Comparison of ENCODE assay signal across 21 mouse cellular contexts in genomic region chr11:107859871-107860270, GRCm38 (mm10). TPM values are rescaled to one million over a fixed set of nuclear protein-coding genes. Genes with fewer than 3 reads are reported as not detected.
DNase-seq lines count a peak whose midpoint lies in the region; ATAC-seq and TF ChIP-seq lines count a peak whose summit lies in the region.
"Had no signal": no experiment of that assay in that cellular context is flagged by ENCODE, and none has a peak within 500 bp of the region (broad histone marks: within the 10 kb centered on the region; RNA-seq: fewer than 3 reads in every experiment).

No protein-coding gene starts in this region.

- TF ChIP-seq CTCF in hindbrain, postnatal 0 days (IDR thresholded peaks at IDR 0.05; ENCODE audit: low read depth) = no peak

- no peak overlapping the region for H3K9ac ChIP-seq in hindbrain, postnatal 0 days (replicated peaks; ENCODE audit: low read length)
- no peak overlapping the region for H3K9ac ChIP-seq in hindbrain, embryonic 16.5 days (ENCODE audit: low read depth, low read length)
- H3K9ac ChIP-seq in midbrain, embryonic 11.5 days (ENCODE audit: low read length) = no peak overlapping the region
- H3K9ac ChIP-seq: embryonic facial prominence, embryonic 13.5 days; forebrain, embryonic 13.5 days; forebrain, postnatal 0 days; hindbrain, embryonic 13.5 days had no signal

- H3K27me3 ChIP-seq in hindbrain, postnatal 0 days (ENCODE audit: insufficient read depth, low read length) = no peaks in the 10 kb centered on the region
- H3K27me3 ChIP-seq in hindbrain, embryonic 16.5 days (replicated peaks; ENCODE audit: control insufficient read depth, insufficient read depth, low read length) = no peaks in the 10 kb centered on the region
- H3K27me3 ChIP-seq in midbrain, embryonic 11.5 days (ENCODE audit: control insufficient read depth, insufficient read depth, low read length) = no peaks in the 10 kb centered on the region
- H3K27me3 ChIP-seq in midbrain, embryonic 10.5 days (ENCODE audit: low read depth, poor library complexity, severe bottlenecking) = no peaks in the 10 kb centered on the region
- H3K27me3 ChIP-seq: forebrain, embryonic 13.5 days had no signal

- WGBS in hindbrain, postnatal 0 days = 94% methylated on average over 4 of the region's 4 CpGs
- WGBS in hindbrain, embryonic 16.5 days = 98% methylated on average over 4 of the region's 4 CpGs
- WGBS in midbrain, embryonic 11.5 days = 91% methylated on average over 4 of the region's 4 CpGs
- WGBS in midbrain, embryonic 10.5 days = 93% methylated on average over 4 of the region's 4 CpGs

- H3K4me1 ChIP-seq in hindbrain, postnatal 0 days (ENCODE audit: insufficient read depth, low read length) = peaks cover 7% of the 10 kb centered on the region; the same call in 1 of the 2 replicates
- H3K4me1 ChIP-seq in hindbrain, embryonic 16.5 days (ENCODE audit: control insufficient read depth, insufficient read depth, low read depth, low read length) = peaks cover 8% of the 10 kb centered on the region; the same call in 1 of the 2 replicates
- H3K4me1 ChIP-seq in midbrain, embryonic 11.5 days (ENCODE audit: control insufficient read depth, insufficient read depth, low read length) = no peaks in the 10 kb centered on the region
- H3K4me1 ChIP-seq in midbrain, embryonic 10.5 days = no peaks in the 10 kb centered on the region
- H3K4me1 ChIP-seq: embryonic facial prominence, embryonic 10.5 days; embryonic facial prominence, embryonic 13.5 days had no signal

- no peak overlapping the region for H3K4me3 ChIP-seq in hindbrain, postnatal 0 days (ENCODE audit: low read length)
- H3K4me3 ChIP-seq in hindbrain, embryonic 16.5 days (ENCODE audit: low read length) = no peak overlapping the region
- H3K4me3 ChIP-seq in midbrain, embryonic 11.5 days (ENCODE audit: low read depth, low read length) = no peak overlapping the region
- H3K4me3 ChIP-seq in midbrain, embryonic 10.5 days = no peak overlapping the region
- H3K4me3 ChIP-seq: embryonic facial prominence, embryonic 10.5 days; embryonic facial prominence, embryonic 13.5 days; erythroblast, embryonic 14.5 days; forebrain, embryonic 13.5 days; gastrocnemius, adult 2 months; hindbrain, embryonic 13.5 days had no signal

- no peak for DNase-seq in hindbrain, postnatal 0 days (ENCODE audit: low spot score)
- peak; percentile 60 for DNase-seq in midbrain, embryonic 11.5 days (ENCODE audit: low spot score, missing footprints)
- no peak for DNase-seq in midbrain, embryonic 10.5 days (ENCODE audit: low spot score)
- DNase-seq in induced T-regulatory cell, adult 2 months (ENCODE audit: low read depth) = peak; percentile 4
- DNase-seq in c-Kit-positive CD71-positive TER-119-positive erythroid progenitor cells, embryonic 14.5 days (ENCODE audit: low spot score) = no peak

- H3K9me3 ChIP-seq in hindbrain, postnatal 0 days (ENCODE audit: low read length) = no peaks in the 10 kb centered on the region
- no peaks in the 10 kb centered on the region for H3K9me3 ChIP-seq in hindbrain, embryonic 16.5 days (ENCODE audit: control insufficient read depth, low read length)
- H3K9me3 ChIP-seq in midbrain, embryonic 11.5 days (ENCODE audit: control insufficient read depth, low read length) = no peaks in the 10 kb centered on the region
- no peaks in the 10 kb centered on the region for H3K9me3 ChIP-seq in midbrain, embryonic 10.5 days (replicated peaks)
- H3K9me3 ChIP-seq: embryonic facial prominence, embryonic 10.5 days; embryonic facial prominence, embryonic 13.5 days; forebrain, embryonic 13.5 days; hindbrain, embryonic 13.5 days had no signal

- H3K4me2 ChIP-seq in hindbrain, postnatal 0 days (ENCODE audit: low read depth, low read length) = no peak overlapping the region
- H3K4me2 ChIP-seq in hindbrain, embryonic 16.5 days (ENCODE audit: low read length) = no peak overlapping the region
- no peak overlapping the region for H3K4me2 ChIP-seq in midbrain, embryonic 11.5 days
- H3K4me2 ChIP-seq: embryonic facial prominence, embryonic 13.5 days; forebrain, embryonic 13.5 days; heart, embryonic 11.5 days; hindbrain, embryonic 13.5 days had no signal

- 0 out of 2 replicates have a peak, but pooled peaks have one; percentile 24 for ATAC-seq in hindbrain, postnatal 0 days
- ATAC-seq in hindbrain, embryonic 16.5 days = no peak
- ATAC-seq in midbrain, embryonic 11.5 days (ENCODE audit: low FRiP score) = no peak
- ATAC-seq: CD4-positive, CD25-positive, alpha-beta regulatory T cell, adult 4 months; forebrain, embryonic 13.5 days; inflammation-experienced regulatory T-cells, adult 6 months had no signal

- H3K27ac ChIP-seq in hindbrain, postnatal 0 days = no peak overlapping the region
- H3K27ac ChIP-seq in hindbrain, embryonic 16.5 days (ENCODE audit: low read depth, low read length) = no peak overlapping the region
- H3K27ac ChIP-seq in midbrain, embryonic 11.5 days (ENCODE audit: low read depth, low read length) = no peak overlapping the region
- H3K27ac ChIP-seq in midbrain, embryonic 10.5 days (replicated peaks) = no peak overlapping the region
- H3K27ac ChIP-seq: embryonic facial prominence, embryonic 10.5 days; embryonic facial prominence, embryonic 13.5 days; forebrain, embryonic 13.5 days; gastrocnemius, adult 2 months; hindbrain, embryonic 13.5 days had no signal

- H3K36me3 ChIP-seq in hindbrain, postnatal 0 days (ENCODE audit: insufficient read depth, low read length) = no peaks in the 10 kb centered on the region
- H3K36me3 ChIP-seq in hindbrain, embryonic 16.5 days (ENCODE audit: control insufficient read depth, insufficient read depth, low read length) = no peaks in the 10 kb centered on the region
- H3K36me3 ChIP-seq in midbrain, embryonic 11.5 days (ENCODE audit: control insufficient read depth, insufficient read depth, low read length) = no peaks in the 10 kb centered on the region
- H3K36me3 ChIP-seq in midbrain, embryonic 10.5 days = no peaks in the 10 kb centered on the region
- H3K36me3 ChIP-seq: embryonic facial prominence, embryonic 10.5 days; embryonic facial prominence, embryonic 13.5 days; hindbrain, embryonic 13.5 days had no signal

RNA-seq across cellular contexts. Expression of gene Cacng5, which starts 55.0 kb away (rescaled TPM):
- 26.9 and 32.5 TPM in 2 replicates for total RNA-seq in hindbrain, postnatal 0 days (2014; rRNA removed)
- 21.4 and 22.0 TPM in 2 replicates for polyA plus RNA-seq in hindbrain, postnatal 0 days (2015; fragmentation: Nextera tagmentation; extraction: Ambion mirVana)
- polyA plus RNA-seq in hindbrain, embryonic 16.5 days (2015; fragmentation: Nextera tagmentation; extraction: Ambion mirVana) = 13.3 and 14.3 TPM in 2 replicates
- polyA plus RNA-seq in midbrain, embryonic 11.5 days (2014; fragmentation: Nextera tagmentation; extraction: Ambion mirVana) = 1.0 and 1.3 TPM in 2 replicates
- polyA plus RNA-seq in midbrain, embryonic 10.5 days (2016; fragmentation: Nextera tagmentation; extraction: Ambion mirVana) = 1.2 and 1.7 TPM in 2 replicates
- total RNA-seq: heart, adult 8-10 months; hematopoietic stem cell, adult 5-6 weeks; MEL had no signal
- polyA plus RNA-seq: C2C12; CD4-positive, CD25-positive, alpha-beta regulatory T cell, adult 4 months; erythroblast, embryonic 14.5 days; heart, embryonic 11.5 days; heart, postnatal 0 days; inflammation-experienced regulatory T-cells, adult 6 months had no signal

Comparison
In these comparisons a context has a peak if more than half of its experiments do, and no peak if none do; other contexts are left out.
1. DNase-seq: peak in midbrain, embryonic 11.5 days (single experiment) and induced T-regulatory cell, adult 2 months (single experiment); none in hindbrain, postnatal 0 days (single experiment), midbrain, embryonic 10.5 days (single experiment) and c-Kit-positive CD71-positive TER-119-positive erythroid progenitor cells, embryonic 14.5 days (single experiment).